Mouse (Mus musculus) CH12.LX (cell line): Measurements from ENCODE around the gene Hoxd13.

Experiments used
- CHD1 ChIP-seq: IDR thresholded peaks from 2 replicates; pipeline ENCODE4 v1.6.1; 2012; ENCODE audit warnings: low read depth, low read length, improper control_type of control experiment, inconsistent platforms
- CTCF ChIP-seq, 2 experiments: IDR thresholded peaks in 1 of 2; conservative IDR thresholded peaks in 1 of 2; 2 replicates each; pipeline ENCODE4 v1.5.1; 2011 to 2012; ENCODE audit warnings: low read depth in 2 of 2, low read length in 2 of 2, improper control_type of control experiment in 1 of 2, inconsistent platforms in 1 of 2, mild to moderate bottlenecking in 1 of 2, moderate library complexity in 1 of 2
- EP300 ChIP-seq: IDR thresholded peaks from 2 replicates; pipeline ENCODE4 v1.6.1; 2011; ENCODE audit warnings: low read length, improper control_type of control experiment
- ETS1 ChIP-seq: conservative IDR thresholded peaks from 2 replicates; pipeline ENCODE4 v1.6.1; 2012; ENCODE audit warnings: low read depth, mild to moderate bottlenecking, inconsistent platforms, low read length, improper control_type of control experiment, moderate library complexity
- GABPA ChIP-seq: IDR thresholded peaks from 2 replicates; pipeline ENCODE4 v1.6.1; 2012; ENCODE audit warnings: low read depth, low read length, improper control_type of control experiment, inconsistent platforms; ENCODE audit not compliant: insufficient replicate concordance
- MAZ ChIP-seq: IDR thresholded peaks from 2 replicates; pipeline ENCODE4 v1.6.1; 2012; ENCODE audit warnings: low read depth, mild to moderate bottlenecking, inconsistent platforms, low read length, improper control_type of control experiment, moderate library complexity
- NELFE ChIP-seq: IDR thresholded peaks from 2 replicates; pipeline ENCODE4 v1.6.1; 2011; ENCODE audit warnings: low read depth, low read length, improper control_type of control experiment
- UBTF ChIP-seq: IDR thresholded peaks from 2 replicates; pipeline ENCODE4 v1.6.1; 2012; ENCODE audit warnings: low read depth, mild to moderate bottlenecking, inconsistent platforms, low read length, improper control_type of control experiment, moderate library complexity
- USF1 ChIP-seq: IDR thresholded peaks from 2 replicates; pipeline ENCODE4 v1.6.1; 2014; ENCODE audit warnings: low read depth, mild to moderate bottlenecking, inconsistent platforms, low read length, improper control_type of control experiment
- ZMIZ1 ChIP-seq: IDR thresholded peaks from 2 replicates; pipeline ENCODE4 v1.6.1; 2012; ENCODE audit warnings: low read depth, mild to moderate bottlenecking, inconsistent platforms, low read length, improper control_type of control experiment

- no peak for TF ChIP-seq CHD1
- no peak for TF ChIP-seq GABPA
- TF ChIP-seq NELFE, result no peak
- no peak for TF ChIP-seq CTCF (conservative IDR thresholded peaks at IDR 0.05 in 1 of 2, IDR thresholded peaks at IDR 0.05 in 1 of 2; ENCODE audit: low read depth in 2 of 2, low read length in 2 of 2)
- no peak for TF ChIP-seq ETS1
- no peak for TF ChIP-seq USF1
- no peak for TF ChIP-seq EP300
- TF ChIP-seq UBTF, result no peak
- no peak for TF ChIP-seq MAZ
- no peak for TF ChIP-seq ZMIZ1
Observed at GRCm38 (mm10) chr2:74709465-74710419, 41.6 kb downstream of the Hoxd13 start.
